Mouse (Mus musculus) CD4-positive, CD25-positive, alpha-beta regulatory T cell (primary cell): Measurements from ENCODE around the gene Stxbp2. TPM values are rescaled to one million over a fixed set of nuclear protein-coding genes. Genes with fewer than 3 reads are reported as not detected.

ENCODE experiments used
- polyA plus RNA-seq: library from polyadenylated mRNA; unstranded; fragments of 100-300 nt; shearing (Covaris generic); gene quantifications from one replicate; pipeline ENCODE4 v1.2.1, GENCODE M21; 2017

The Stxbp2 gene
- 228 TPM for polyA plus RNA-seq

GRCm38 (mm10) chr8:3630647-3631477 lies at the start of gene Stxbp2:
Gene Stxbp2 (plus strand): TSS chr8:3630955.

GRCm38 (mm10) chr8:3586993-3587390 lies 43.8 kb upstream of the Stxbp2 start, which contains the start of gene Camsap3:
Gene Camsap3 (plus strand): TSS chr8:3587293.

GRCm38 (mm10) chr8:3621199-3621970 lies 9.4 kb upstream of the Stxbp2 start, which contains the start of the genes Xab2 and Pet100:
Gene Xab2 (minus strand): TSS chr8:3621316.
Gene Pet100 (plus strand): TSS chr8:3621548.

DNA sequence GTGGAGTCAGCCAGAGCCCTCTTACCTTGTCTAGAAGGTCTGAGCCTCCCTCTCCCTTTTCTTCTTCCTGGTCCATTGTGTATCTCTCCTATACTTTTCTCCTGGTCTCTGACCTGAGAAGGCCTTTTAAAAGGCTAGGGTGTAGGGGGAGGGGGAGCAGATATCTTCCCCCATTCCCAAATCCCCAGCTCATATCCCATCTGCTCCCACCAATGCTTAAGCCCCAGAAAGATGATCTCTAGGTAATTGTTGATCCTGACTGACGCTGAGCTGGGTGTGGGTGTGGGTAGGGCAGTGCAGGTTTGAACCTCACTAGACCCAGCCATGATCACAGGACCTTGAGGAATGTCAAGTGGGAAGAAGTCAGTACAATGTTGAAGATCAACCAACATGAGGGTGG lies 5.3 kb upstream of the Stxbp2 start, which contains the start of gene Pcp2:
Pcp2 (minus strand) TSS at position 101 of the 400 bp plus-strand sequence.

DNA sequence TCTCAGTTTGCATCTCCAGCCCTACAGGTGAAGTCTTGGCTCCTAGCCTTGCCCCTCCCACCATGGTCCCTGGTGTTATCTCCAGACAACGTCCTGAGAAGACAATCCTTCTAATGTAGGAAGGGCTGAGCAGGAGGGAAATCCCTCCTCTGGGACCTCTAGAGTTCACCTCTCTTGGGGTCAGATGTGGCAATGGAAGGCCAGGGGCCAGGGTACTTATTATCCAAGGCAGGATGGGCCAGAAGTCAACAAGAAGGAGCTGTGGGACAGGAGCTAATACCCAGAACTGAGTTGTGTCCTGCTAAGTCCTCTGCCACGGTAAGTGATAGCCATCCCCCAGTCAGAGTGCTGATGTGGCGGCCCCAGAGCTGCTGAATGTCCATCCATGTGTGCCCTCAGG lies 24.8 kb downstream of the Stxbp2 start, which contains the start of gene Retn:
Retn (plus strand) TSS at position 245 of the 400 bp plus-strand sequence.

DNA sequence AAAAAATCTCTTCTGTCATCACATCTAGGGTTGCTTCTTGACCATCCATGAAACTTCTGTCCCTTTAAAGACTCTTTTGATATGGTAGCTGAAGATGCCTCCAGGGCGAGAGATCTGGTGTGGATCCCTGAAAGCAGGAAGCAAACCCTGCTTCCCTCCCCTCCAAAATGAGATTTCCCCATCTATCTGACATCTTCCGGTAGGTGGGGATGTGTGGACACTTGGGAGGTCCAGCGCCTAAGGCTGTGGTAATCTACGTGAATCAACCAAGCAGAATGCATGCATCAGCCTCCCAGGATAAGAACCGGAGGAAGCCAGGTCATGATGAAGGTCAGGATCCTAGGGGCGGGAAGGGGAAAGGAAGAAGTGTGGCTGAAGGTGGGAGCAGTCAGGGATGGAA lies 34.8 kb downstream of the Stxbp2 start, which contains the start of gene Mcemp1:
Mcemp1 (plus strand) TSS at position 248 of the 400 bp plus-strand sequence.

GRCm38 (mm10) chr8:3671980-3672491 lies 41.3 kb downstream of the Stxbp2 start, which contains the start of gene Fcor:
Gene Fcor (minus strand): TSS chr8:3672362.

DNA sequence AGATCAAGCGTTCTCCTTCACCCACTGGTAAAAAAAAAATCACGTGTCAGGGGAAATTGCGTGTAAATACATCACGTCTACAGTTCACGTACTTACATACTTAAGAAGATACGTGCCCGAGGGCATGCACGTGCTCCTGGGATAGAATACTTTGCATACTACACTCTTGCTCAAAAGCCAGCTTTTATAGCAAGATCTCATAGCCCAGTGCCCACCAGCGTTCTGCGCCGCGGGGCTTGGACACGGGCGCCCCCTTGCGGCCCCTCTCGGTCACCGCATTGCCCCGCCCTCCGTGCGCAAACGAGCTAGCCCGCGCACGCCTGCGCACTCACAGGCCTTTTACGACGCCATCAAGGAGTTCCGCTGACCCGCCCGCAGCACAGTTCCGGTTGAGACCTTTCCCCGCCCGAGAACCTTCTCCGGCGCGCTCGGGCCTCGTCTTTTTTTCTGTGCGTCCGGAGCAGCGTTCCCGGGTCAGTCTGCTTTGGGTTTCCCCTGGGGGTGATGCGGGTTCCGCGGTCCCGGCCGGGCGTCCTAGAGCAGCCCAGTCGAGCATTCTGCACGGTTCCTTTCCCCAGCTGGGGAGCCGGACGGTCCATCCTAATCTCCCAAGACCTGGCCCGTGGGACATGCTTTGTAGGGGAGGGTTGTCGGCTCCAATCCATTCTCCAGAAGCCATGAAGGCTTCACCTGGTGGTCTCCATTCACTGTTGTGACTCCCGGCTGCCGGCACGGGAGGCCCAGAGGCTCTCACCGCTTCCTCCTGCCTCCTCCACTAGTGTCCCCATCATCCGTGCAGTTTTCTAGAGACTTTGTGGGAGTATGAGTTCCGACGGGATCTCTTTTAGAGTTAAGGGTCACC lies 45.6 kb downstream of the Stxbp2 start, which contains the start of gene Trappc5:
Trappc5 (plus strand) TSS at position 169 of the 862 bp plus-strand sequence.

Other genes starting within 250 kb of the Stxbp2 start
- 113 TPM for gene Arhgef18, start 237.9 kb upstream of the Stxbp2 start, polyA plus RNA-seq
- 7.5 TPM for gene Pex11g, start 163.3 kb upstream of the Stxbp2 start, polyA plus RNA-seq
- 0.16 TPM for gene Tex45, start 160.1 kb upstream of the Stxbp2 start, polyA plus RNA-seq
- 9.0 TPM for gene Zfp358, start 137.8 kb upstream of the Stxbp2 start, polyA plus RNA-seq
- gene Mcoln1, start 130.5 kb upstream of the Stxbp2 start, polyA plus RNA-seq, result 132 TPM
- 42.3 TPM for gene Pnpla6, start 115.6 kb upstream of the Stxbp2 start, polyA plus RNA-seq
- gene C330021F23Rik, start 63.0 kb upstream of the Stxbp2 start, polyA plus RNA-seq, result not detected
- gene Camsap3, start 43.7 kb upstream of the Stxbp2 start, polyA plus RNA-seq, result 0.29 TPM
- gene Xab2, start 9.6 kb upstream of the Stxbp2 start, polyA plus RNA-seq, result 113 TPM
- 116 TPM for gene Pet100, start 9.4 kb upstream of the Stxbp2 start, polyA plus RNA-seq
- gene Pcp2, start 5.4 kb upstream of the Stxbp2 start, polyA plus RNA-seq, result not detected
- not detected for gene Retn, start 24.8 kb downstream of the Stxbp2 start, polyA plus RNA-seq
- 0.28 TPM for gene Mcemp1, start 34.8 kb downstream of the Stxbp2 start, polyA plus RNA-seq
- gene Fcor, start 41.4 kb downstream of the Stxbp2 start, polyA plus RNA-seq, result not detected
- 34.8 TPM for gene Trappc5, start 45.3 kb downstream of the Stxbp2 start, polyA plus RNA-seq
- 1.1 TPM for gene Fcer2a, start 63.2 kb downstream of the Stxbp2 start, polyA plus RNA-seq
- gene Clec4g, start 89.7 kb downstream of the Stxbp2 start, polyA plus RNA-seq, result not detected
- gene Cd209a, start 118.0 kb downstream of the Stxbp2 start, polyA plus RNA-seq, result 0.42 TPM
- 0.10 TPM for gene Cd209e, start 223.4 kb downstream of the Stxbp2 start, polyA plus RNA-seq
- not detected for gene Cd209d, start 247.6 kb downstream of the Stxbp2 start, polyA plus RNA-seq